Mouse (Mus musculus): ENCODE data around the gene Slc38a4. TPM values are rescaled to one million over a fixed set of nuclear protein-coding genes. Genes with fewer than 3 reads are reported as not detected.

Slc38a4 gene
- not detected in 2 replicates for polyA plus RNA-seq (2012; ENCODE audit: low replicate concordance)

DNA sequence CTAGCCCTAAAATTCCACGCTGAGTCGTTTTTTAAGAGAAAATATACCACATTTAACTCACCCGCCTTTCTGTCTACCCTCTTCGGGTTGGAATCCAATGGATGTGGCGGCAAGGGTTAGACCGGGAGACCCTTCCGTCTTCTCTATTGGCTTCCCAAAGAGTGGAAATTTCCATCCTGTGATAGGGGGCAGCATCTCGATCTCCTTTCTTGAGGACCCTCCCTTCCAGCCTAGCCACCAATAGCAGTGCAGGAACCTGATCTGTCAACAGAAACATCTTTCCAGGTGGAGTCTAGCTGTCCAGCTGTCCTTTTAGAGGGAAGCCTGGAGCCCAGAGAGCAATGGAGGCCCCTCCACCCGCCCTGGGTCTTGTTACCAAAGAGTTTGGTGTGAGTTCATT lies at the start of gene Slc38a4:
Gene Slc38a4, minus strand, starts transcription at position 163 of the 400 bp plus-strand sequence.

Other genes starting within 250 kb of the Slc38a4 start
- 8.8 and 14.6 TPM in 2 replicates for gene Pced1b, start 191.2 kb upstream of the Slc38a4 start, polyA plus RNA-seq (2012; ENCODE audit: low replicate concordance)
- gene Amigo2, start 191.3 kb upstream of the Slc38a4 start, polyA plus RNA-seq (2012; ENCODE audit: low replicate concordance): 0.19 TPM in 2 replicates